Mouse (Mus musculus) kidney, postnatal 10 days (tissue): Measurements from ENCODE around the gene Znhit3.
"Not testable (repeated sequence)": the region's sequence is repeated elsewhere in the genome, so short reads cannot be mapped to it uniquely, and the experiment has no call there.

Experiments
- DNase-seq: peaks from one replicate; pipeline ENCODE4 v3.0.0; 2021; ENCODE audit warnings: mixed read lengths

Gene Znhit3

GRCm38 (mm10) chr11:84919276-84919675 is 3.1 kb upstream of the Znhit3 start:
- DNase-seq, result peak; percentile 47

GRCm38 (mm10) chr11:84918425-84918824 is 2.3 kb upstream of the Znhit3 start:
- peak; percentile 94 for DNase-seq

GRCm38 (mm10) chr11:84916703-84917300 is 636 bp upstream of the Znhit3 start:
- no peak for DNase-seq

GRCm38 (mm10) chr11:84914673-84915072 is 1.5 kb downstream of the Znhit3 start:
- DNase-seq, result no peak

- no peak for DNase-seq
These were observed 5.8 kb downstream of the Znhit3 start for GRCm38 (mm10) chr11:84910411-84910810.

GRCm38 (mm10) chr11:84908480-84908879 is 7.7 kb downstream of the Znhit3 start:
- no peak for DNase-seq

- no peak for DNase-seq
These were observed 9.1 kb downstream of the Znhit3 start for GRCm38 (mm10) chr11:84907081-84907480.

GRCm38 (mm10) chr11:84904597-84905144 is 11.5 kb downstream of the Znhit3 start:
- no peak for DNase-seq

- no peak for DNase-seq
These were observed 23.1 kb downstream of the Znhit3 start for GRCm38 (mm10) chr11:84893113-84893512.

- DNase-seq, result no peak
These were observed 24.5 kb downstream of the Znhit3 start for GRCm38 (mm10) chr11:84891705-84892104.

- no peak for DNase-seq
These were observed 26.7 kb downstream of the Znhit3 start for GRCm38 (mm10) chr11:84889492-84889891.

- no peak for DNase-seq
These were observed 28.1 kb downstream of the Znhit3 start for GRCm38 (mm10) chr11:84888025-84888424.

- DNase-seq, result no peak
These were observed 29.2 kb downstream of the Znhit3 start for GRCm38 (mm10) chr11:84886767-84887511.

GRCm38 (mm10) chr11:84886236-84886635 is 29.9 kb downstream of the Znhit3 start:
- no peak for DNase-seq

GRCm38 (mm10) chr11:84885238-84885637 is 30.9 kb downstream of the Znhit3 start:
- DNase-seq, result no peak

- no peak for DNase-seq
These were observed 33.8 kb downstream of the Znhit3 start for GRCm38 (mm10) chr11:84882346-84882745.

GRCm38 (mm10) chr11:84880971-84881370 is 35.2 kb downstream of the Znhit3 start:
- no peak for DNase-seq

- DNase-seq, result peak; percentile 77
These were observed 35.7 kb downstream of the Znhit3 start for GRCm38 (mm10) chr11:84880465-84880961.

GRCm38 (mm10) chr11:84879772-84880464 is 36.2 kb downstream of the Znhit3 start, which contains the start of the genes Myo19 and Pigw:
Myo19 (plus strand) TSS chr11:84880148.
Pigw (minus strand) TSS chr11:84880285.
- peak; percentile 90 for DNase-seq

- no peak for DNase-seq
These were observed 37.0 kb downstream of the Znhit3 start for GRCm38 (mm10) chr11:84879007-84879771.

- DNase-seq, result not testable (repeated sequence)
These were observed 40.1 kb downstream of the Znhit3 start for GRCm38 (mm10) chr11:84876020-84876419.
